Mouse (Mus musculus): ENCODE measurements at regions not wholly inside any gene's neighbourhood (a gene's known extent, or its start where the extent isn't known, plus 50 kb on each side); places are given as distances from the start of the nearest gene placed in this dataset.
A peak's percentile ranks its signal among the peaks of the same experiment; 100 is the strongest.

DNA sequence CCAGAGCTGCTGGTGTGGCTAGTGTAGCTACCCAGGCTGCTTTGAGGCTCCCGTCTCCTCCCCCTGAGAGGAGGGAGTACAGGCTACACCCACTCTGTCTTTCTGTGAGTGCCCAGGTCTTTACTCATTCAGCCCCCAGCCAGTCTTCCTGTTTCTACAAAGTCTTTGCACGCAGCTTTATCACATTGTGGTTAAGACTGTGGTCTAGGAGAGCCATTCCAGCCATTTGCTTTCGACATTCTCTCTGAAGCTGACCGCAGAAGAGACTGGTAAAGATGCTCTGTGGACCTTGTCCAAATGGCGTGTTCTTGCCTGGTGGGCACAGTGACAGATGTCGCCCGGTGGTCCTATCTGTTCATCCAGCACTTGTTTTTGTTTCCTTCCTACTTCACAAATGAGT lies 62.0 kb downstream of the Tpra1 start:
- no peak for DNase-seq (ENCODE audit: low read depth)
- no peak for TF ChIP-seq POLR2A (IDR thresholded peaks at IDR 0.05; ENCODE audit: borderline replicate concordance, extremely low read depth, insufficient read depth, insufficient read length, poor library complexity, severe bottlenecking)
- TF ChIP-seq CTCF (IDR thresholded peaks at IDR 0.05; ENCODE audit: borderline replicate concordance, extremely low read depth, insufficient read depth, insufficient read length) = no peak

DNA sequence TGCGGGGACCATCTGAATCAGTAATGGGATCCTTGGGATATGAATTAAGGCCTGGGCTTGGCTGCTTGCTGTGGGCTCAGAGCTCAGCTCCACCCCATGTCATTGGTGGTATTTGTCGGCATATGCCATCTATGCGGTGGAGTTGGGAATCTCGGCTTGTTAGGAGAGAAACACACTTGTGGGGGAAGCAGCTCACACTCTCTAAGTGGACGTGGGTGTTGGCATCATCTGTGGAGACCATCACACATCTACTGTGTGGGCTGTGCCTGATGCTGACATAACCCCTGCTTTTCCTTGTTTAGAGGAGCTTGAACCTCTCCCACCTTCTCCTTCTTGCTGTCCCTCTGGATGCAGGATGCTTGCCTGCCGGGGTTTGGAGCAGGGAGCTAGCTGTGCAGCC lies 62.9 kb downstream of the Tpra1 start:
- no peak for DNase-seq (ENCODE audit: low read depth)
- TF ChIP-seq POLR2A (IDR thresholded peaks at IDR 0.05; ENCODE audit: borderline replicate concordance, extremely low read depth, insufficient read depth, insufficient read length, poor library complexity, severe bottlenecking) (no peak), CTCF (IDR thresholded peaks at IDR 0.05; ENCODE audit: borderline replicate concordance, extremely low read depth, insufficient read depth, insufficient read length) (no peak)

DNA sequence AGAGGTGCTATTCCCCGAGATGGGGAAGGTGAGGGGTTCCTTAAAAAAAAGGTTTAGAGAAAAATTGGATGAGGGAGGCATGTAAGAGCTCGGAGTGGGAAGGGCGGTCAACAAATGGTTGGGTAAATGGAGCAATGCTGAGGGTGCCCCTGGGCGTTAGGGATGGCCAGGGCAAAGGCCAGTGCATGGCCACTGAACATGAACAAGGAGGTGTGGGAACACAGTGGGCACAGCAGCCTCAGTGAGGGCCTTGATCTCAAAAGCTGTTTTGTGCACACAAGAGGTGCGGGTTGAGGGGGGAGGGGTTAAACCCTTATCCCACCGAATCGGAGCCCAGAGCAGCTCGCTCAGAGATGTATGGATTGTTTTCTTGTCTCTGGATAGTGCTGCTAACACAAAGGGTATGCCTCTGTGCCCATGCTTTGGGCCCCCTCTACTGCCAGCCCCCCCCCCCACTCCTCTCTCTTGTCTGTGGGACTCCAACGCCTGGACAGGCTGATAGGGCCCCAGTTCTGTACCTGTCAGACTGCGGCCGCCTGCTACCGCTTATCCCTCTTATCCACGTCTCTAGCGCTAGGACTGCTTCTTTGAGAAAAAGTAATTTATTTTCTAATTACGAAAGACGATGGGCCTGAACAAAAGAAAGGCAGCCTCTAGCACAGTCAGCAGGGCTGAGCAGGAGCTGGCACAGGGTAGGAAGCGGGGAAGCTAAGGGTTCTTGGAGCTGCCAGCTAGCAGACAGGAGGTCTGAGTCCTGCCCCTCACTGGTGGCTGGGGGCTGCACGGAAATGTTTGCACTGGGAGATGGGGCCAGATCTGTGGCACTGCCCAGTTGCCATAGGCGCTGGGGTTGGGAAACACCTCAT lies 63.5 kb downstream of the Tpra1 start:
- TF ChIP-seq CTCF (IDR thresholded peaks at IDR 0.05; ENCODE audit: borderline replicate concordance, extremely low read depth, insufficient read depth, insufficient read length) (no peak), POLR2A (IDR thresholded peaks at IDR 0.05; ENCODE audit: borderline replicate concordance, extremely low read depth, insufficient read depth, insufficient read length, poor library complexity, severe bottlenecking) (no peak)
- DNase-seq (ENCODE audit: low read depth) = peak; percentile 78

DNA sequence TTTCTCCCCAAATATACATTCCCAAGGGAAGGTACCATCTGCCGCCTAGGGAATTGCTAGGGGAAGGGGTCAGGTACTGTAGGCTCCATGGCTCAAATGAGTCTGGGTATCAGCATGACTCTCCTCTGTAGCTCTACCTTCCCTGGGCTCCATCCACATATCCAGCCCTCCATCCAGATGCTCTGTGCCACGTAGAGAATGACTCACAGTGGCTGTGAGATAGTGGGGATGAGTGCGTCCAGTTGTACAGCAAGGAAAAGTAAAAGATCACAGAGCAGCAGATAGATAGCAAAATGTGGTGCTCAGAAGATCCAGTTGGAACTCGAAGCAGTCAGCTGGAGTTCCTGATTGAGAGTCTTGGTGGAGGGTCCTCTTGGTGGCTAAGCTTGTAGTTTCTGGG lies 64.5 kb downstream of the Tpra1 start:
- TF ChIP-seq CTCF (IDR thresholded peaks at IDR 0.05; ENCODE audit: borderline replicate concordance, extremely low read depth, insufficient read depth, insufficient read length) (no peak), POLR2A (IDR thresholded peaks at IDR 0.05; ENCODE audit: borderline replicate concordance, extremely low read depth, insufficient read depth, insufficient read length, poor library complexity, severe bottlenecking) (no peak)
- no peak for DNase-seq (ENCODE audit: low read depth)

DNA sequence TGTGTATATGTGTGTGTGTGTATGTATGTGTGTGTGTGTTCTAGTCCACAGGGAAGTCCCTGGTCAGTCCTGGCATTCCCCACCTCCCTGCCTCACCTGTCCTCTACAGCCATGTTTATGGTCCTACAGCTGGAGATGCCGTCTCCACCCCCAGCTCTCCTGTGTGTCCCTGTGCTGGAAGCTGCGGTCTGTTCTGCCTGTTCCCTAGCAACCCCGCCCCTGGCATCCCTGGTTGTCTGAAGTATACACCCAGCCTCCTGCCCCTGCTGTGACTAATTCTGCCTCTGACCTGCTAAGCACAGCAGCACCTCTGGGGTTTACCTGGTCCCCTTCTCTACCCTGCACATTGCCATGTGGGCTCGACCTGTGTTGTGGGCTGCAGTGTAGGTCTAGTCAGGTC lies 66.8 kb downstream of the Tpra1 start:
- peak; percentile 46 for DNase-seq (ENCODE audit: low read depth)
- TF ChIP-seq POLR2A (IDR thresholded peaks at IDR 0.05; ENCODE audit: borderline replicate concordance, extremely low read depth, insufficient read depth, insufficient read length, poor library complexity, severe bottlenecking) (no peak), CTCF (IDR thresholded peaks at IDR 0.05; ENCODE audit: borderline replicate concordance, extremely low read depth, insufficient read depth, insufficient read length) (no peak)

DNA sequence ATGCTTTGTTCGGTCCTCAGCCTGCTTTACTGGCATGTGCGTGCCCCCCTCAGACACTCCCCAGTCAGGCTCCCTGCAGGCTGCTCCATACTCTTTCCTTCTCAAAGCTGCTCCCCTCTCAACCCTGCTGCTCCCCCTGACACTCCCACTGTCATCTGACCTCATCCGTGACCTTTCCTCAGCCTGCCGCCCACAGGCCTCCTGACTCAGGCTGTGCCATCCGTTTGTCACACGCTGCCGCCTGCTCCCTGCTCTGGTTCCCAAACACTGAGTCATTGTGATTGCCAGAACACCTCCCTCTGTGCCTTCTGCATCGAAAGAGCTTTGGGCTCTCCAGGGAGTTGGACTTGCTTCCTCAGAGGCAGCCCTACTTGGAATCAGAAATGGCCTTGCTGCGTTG lies 69.7 kb downstream of the Tpra1 start:
- DNase-seq (ENCODE audit: low read depth) = no peak
- TF ChIP-seq CTCF (IDR thresholded peaks at IDR 0.05; ENCODE audit: borderline replicate concordance, extremely low read depth, insufficient read depth, insufficient read length) = no peak
- TF ChIP-seq POLR2A (IDR thresholded peaks at IDR 0.05; ENCODE audit: borderline replicate concordance, extremely low read depth, insufficient read depth, insufficient read length, poor library complexity, severe bottlenecking) = no peak

DNA sequence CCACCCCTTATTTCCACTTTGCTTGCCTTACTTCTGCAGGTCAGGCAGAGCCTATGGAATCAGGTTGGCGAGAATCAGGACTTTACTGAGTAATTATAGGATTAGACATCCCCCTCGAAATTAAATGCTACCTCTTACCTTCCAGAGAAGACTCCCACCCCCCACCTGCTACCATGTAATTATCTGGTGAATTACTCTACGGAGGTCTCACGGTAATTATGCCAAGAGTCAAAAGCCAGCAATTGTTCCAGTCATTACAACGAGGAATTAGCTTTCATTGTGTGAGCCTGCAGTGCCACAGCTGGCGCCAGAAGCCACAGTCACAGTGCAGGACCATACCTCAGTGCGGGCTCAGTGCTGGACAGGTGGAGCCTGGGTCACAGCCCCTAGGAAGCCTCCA lies 72.4 kb downstream of the Tpra1 start:
- TF ChIP-seq CTCF (IDR thresholded peaks at IDR 0.05; ENCODE audit: borderline replicate concordance, extremely low read depth, insufficient read depth, insufficient read length) = no peak
- peak; percentile 66 for DNase-seq (ENCODE audit: low read depth)

DNA sequence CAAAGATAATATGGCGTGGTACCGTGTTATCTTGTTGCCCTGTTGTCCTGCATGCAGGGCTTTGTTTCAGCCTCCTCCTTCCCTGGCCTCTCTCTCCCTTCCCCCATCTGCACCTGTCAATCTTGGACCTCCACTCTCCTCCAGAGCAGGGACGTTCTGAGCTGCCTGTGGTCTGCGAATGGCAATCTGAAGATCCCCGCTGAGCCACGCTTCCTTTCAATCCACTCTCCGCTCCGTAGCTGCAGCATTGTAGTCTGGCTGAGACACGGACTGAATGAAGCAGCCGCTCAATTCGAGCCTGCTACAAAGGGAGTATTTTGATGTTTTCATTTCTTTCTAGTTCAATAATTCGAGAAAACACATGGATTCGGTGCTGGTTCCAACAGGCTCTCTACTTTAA lies 74.5 kb downstream of the Tpra1 start:
- peak; percentile 91 for DNase-seq (ENCODE audit: low read depth)
- TF ChIP-seq CTCF (IDR thresholded peaks at IDR 0.05; ENCODE audit: borderline replicate concordance, extremely low read depth, insufficient read depth, insufficient read length) = no peak
- TF ChIP-seq POLR2A (IDR thresholded peaks at IDR 0.05; ENCODE audit: borderline replicate concordance, extremely low read depth, insufficient read depth, insufficient read length, poor library complexity, severe bottlenecking) = no peak

DNA sequence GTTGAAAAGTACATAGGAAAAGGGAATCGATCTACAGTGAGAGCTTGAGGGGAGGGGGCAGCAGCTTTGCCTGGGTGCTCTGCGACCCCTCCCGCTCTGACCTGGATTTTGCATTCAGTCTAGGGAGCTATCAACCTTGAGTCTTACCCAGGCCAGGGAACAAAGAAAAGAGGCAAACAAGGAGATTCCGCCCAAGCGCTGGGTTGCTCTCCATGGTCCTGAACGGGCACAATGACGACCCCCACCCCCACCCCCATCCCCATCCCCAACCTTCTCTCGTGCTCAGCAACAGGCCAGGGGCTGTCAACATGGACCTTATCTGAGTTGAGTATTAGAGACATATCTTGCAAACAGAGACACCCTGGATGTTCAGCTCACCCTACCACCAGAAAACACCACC lies 74.9 kb downstream of the Tpra1 start:
- TF ChIP-seq POLR2A (IDR thresholded peaks at IDR 0.05; ENCODE audit: borderline replicate concordance, extremely low read depth, insufficient read depth, insufficient read length, poor library complexity, severe bottlenecking) (no peak), CTCF (IDR thresholded peaks at IDR 0.05; ENCODE audit: borderline replicate concordance, extremely low read depth, insufficient read depth, insufficient read length) (no peak)
- DNase-seq (ENCODE audit: low read depth) = no peak

DNA sequence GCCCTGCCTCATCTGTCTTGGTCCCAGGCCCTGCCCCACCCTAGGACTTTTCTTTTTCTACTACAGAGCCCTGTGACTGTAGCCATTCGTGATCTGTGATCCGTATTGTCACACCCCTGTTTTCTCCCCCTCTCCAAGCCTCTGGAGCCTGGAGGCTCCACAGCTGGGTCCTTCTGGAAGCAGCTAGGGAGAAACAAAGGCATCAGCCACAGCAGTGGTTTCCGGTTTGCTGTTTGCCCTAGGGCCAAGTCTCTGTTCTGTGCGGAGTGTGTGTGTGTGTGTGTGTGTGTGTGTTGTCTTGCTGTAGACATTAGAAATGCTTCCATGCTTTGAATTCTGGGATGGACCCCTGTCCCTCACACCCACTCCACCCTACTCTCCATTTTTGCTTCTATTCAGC lies 76.9 kb downstream of the Tpra1 start:
- DNase-seq (ENCODE audit: low read depth) = no peak
- TF ChIP-seq CTCF (IDR thresholded peaks at IDR 0.05; ENCODE audit: borderline replicate concordance, extremely low read depth, insufficient read depth, insufficient read length) (no peak), POLR2A (IDR thresholded peaks at IDR 0.05; ENCODE audit: borderline replicate concordance, extremely low read depth, insufficient read depth, insufficient read length, poor library complexity, severe bottlenecking) (no peak)

DNA sequence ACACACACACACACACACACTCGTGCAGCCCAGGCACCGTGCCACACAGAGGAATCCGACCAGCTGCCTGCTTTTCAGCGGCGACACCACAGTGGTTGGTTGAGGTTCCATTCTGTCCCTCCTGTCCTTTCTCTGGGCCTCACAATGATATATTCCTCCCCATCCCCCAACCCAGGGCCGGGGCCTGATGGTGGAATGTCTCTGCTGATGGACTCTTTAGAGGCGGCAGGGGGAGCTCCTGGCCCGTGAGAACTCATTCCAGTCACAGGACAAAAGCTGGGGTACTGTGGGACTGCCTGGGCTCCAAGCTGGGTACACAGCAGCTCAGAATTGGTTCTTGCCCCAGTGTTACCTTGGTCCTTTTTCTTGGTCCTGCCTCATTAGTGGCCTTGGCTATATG lies 78.1 kb downstream of the Tpra1 start:
- peak; percentile 95 for DNase-seq (ENCODE audit: low read depth)
- no peak for TF ChIP-seq POLR2A (IDR thresholded peaks at IDR 0.05; ENCODE audit: borderline replicate concordance, extremely low read depth, insufficient read depth, insufficient read length, poor library complexity, severe bottlenecking)
- peak; percentile 84 for TF ChIP-seq CTCF (IDR thresholded peaks at IDR 0.05; ENCODE audit: borderline replicate concordance, extremely low read depth, insufficient read depth, insufficient read length)

DNA sequence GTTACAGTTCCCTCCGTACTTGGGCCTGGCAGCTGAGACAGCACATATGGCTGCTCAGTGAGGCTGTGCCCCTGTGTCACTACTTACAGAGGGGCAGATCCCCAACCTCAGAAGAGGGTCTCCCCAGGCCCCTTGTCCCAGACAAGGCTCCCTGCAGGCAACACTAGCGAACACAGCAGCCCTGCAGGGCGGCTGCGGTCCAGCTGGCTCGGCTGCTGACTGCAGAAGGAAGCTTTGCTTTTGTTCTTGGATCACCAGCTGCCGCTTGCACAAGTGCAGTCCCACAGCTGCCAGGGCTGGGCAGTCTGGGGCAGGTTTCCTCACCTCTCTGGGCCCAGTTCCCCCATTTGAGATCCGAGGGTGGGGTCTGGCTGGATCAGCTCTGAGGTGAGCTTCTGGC lies 79.5 kb downstream of the Tpra1 start:
- DNase-seq (ENCODE audit: low read depth) = peak; percentile 89
- TF ChIP-seq CTCF (IDR thresholded peaks at IDR 0.05; ENCODE audit: borderline replicate concordance, extremely low read depth, insufficient read depth, insufficient read length) = no peak
- no peak for TF ChIP-seq POLR2A (IDR thresholded peaks at IDR 0.05; ENCODE audit: borderline replicate concordance, extremely low read depth, insufficient read depth, insufficient read length, poor library complexity, severe bottlenecking)

All from brain, embryonic 14.5 days (tissue).